Mouse (Mus musculus) right cerebral cortex, postnatal 36 days (tissue): ENCODE results near the gene Rab44.
"Not testable (repeated sequence)": the region's sequence is repeated elsewhere in the genome, so short reads cannot be mapped to it uniquely, and the experiment has no call there.

Experiments used
- DNase-seq, 2 experiments: peaks; one replicate each; pipeline ENCODE4 v3.0.0; 2022; ENCODE audit warnings: low spot score in 2 of 2, mixed read lengths in 1 of 2

Gene Rab44

DNA sequence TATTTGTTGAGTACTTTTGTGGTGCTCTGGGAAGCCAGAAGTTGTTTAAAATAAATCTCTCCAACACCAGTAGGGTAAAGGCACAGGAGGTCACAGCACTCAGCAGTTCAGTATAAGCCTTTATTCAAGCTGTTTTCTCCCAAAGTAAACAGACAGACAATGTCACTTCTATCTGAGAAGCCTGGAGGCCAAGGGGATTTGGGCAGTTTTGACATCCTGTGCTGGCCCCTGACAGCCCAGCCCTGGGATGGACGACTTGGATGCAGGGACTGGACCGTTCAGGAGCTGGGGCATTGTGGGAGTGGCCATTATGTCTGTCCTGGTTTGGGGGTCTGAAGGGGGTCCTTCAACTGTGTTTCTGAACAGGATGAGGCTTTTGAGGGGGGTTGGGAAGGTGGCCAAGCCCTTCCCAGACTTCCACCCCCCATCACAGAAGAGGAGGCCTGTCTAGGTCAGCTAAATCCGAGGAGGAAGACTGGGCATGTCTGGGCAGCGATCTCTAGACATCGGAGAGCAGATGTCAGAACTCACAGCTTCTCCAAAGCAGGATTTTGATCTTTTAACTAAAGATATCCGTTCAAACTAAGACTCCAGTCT, 22.5 kb upstream of the Rab44 start:
- no peak for DNase-seq

DNA sequence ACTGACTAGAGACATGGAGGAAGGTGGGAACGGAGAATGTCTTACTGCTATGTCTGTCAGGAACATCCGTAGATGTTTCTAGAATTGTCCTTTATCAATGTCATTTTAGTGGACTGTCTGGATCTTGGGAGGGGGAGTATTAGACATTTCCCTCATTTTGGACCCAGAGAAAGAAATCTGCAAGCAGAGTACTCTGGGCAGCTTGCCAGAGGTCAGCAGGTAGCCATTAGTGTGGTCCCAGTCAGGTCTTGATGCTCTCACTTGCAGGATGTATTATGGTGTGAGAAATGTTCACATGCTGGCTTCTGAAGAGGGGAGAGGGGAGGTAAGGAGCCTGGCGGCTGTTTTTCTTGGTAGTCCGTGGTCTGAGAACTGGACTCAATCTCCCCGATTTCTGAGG, 21.4 kb upstream of the Rab44 start:
- no peak for DNase-seq

- DNase-seq: peak; percentile 67 to 76
These were observed 20.6 kb upstream of the Rab44 start for GRCm38 (mm10) chr17:29093110-29093952.

- DNase-seq: no peak
These were observed 20.0 kb upstream of the Rab44 start for GRCm38 (mm10) chr17:29093961-29094309.

DNA sequence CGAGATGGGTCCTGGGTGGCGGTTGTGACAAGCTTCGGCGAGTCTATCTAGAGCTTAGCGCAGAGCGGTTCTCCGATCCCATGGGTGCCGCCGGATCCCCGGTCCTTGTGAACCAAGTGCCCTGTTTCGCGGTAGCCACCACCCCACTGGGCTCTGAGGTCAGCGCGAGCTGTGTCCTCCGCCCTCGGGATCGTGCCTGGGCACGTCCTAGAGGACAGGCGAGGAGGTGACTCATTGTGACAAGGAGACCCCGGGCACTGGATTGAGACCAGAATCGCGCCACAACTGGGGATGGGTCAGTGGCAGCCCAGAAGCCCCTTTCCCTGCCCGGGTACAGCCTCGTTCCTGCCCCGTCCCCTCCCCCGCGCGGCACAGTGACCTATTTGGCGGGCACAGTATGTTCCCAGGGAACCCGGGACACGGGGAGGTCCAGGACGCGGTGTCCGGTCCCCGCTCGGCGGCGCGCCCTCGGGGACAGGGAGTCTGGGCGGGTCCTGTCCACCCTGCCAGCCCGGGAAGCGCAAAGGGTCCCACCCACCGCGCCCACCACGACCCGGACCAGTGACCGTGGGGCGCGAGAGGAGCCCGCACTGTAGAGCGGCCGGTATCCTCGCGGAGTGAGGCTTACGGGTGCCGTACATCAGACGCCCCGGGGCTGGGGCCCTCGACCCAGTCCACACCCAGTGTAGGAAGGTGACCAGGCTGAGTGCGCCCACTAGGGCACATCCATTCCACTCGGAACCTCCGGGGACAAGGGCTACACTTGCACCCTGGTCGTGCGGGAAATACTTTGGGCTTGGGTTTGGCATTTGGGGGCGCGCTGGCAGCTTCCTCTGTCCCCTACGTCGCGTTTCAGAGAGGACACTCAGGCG, 19.4 kb upstream of the Rab44 start:
- peak; percentile 25 to 30 for DNase-seq

GRCm38 (mm10) chr17:29095201-29095733, 18.7 kb upstream of the Rab44 start:
- DNase-seq: peak; percentile 96 to 97

- DNase-seq: no peak
These were observed 17.7 kb upstream of the Rab44 start for GRCm38 (mm10) chr17:29096245-29096644.

- DNase-seq: no peak
These were observed 16.9 kb upstream of the Rab44 start for GRCm38 (mm10) chr17:29096851-29097561.

DNA sequence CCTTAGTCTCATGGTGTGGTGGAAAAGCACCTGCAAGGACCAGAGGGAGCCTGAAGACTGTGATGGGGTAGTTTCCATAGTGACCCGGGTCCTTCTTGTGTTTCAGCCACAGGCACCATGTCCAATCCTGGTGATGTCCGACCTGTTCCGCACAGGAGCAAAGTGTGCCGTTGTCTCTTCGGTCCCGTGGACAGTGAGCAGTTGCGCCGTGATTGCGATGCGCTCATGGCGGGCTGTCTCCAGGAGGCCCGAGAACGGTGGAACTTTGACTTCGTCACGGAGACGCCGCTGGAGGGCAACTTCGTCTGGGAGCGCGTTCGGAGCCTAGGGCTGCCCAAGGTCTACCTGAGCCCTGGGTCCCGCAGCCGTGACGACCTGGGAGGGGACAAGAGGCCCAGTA, 15.7 kb upstream of the Rab44 start:
- DNase-seq: no peak

DNA sequence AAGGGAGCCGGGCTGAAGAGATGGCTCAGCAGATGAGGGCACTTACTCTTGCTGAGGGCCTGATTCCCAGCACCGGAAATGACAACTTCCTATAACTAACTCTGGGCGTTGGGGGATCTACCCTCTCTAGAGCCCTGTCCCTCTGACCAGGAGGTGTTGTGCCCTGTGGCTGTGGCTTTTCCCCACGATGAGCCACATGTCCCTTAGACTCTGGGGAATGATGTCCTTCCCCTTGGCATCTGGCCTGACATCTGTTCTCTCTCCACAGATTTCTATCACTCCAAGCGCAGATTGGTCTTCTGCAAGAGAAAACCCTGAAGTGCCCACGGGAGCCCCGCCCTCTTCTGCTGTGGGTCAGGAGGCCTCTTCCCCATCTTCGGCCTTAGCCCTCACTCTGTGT, 14.9 kb upstream of the Rab44 start:
- DNase-seq: no peak

DNA sequence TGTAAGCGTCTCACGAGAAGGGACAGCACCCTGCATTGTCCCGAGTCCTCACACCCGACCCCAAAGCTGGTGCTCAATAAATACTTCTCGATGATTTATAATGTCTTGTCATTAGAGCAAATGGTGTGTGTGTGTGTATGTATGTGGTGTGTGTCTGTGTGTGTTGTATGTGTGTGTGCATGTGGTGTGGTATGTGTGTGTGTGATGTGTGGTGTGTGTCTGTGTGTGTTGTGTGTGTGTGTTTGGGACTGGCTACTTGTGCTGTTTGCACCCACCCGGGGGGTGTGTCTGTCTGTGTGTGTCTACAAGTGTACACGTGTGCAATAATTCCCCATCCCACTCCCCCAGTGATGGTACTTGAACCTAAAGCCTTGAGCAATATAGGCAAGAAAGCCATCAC, 13.3 kb upstream of the Rab44 start:
- DNase-seq: no peak

GRCm38 (mm10) chr17:29110356-29110755, 3.6 kb upstream of the Rab44 start:
- DNase-seq: not testable (repeated sequence)

- DNase-seq: no peak
These were observed 2.6 kb upstream of the Rab44 start for GRCm38 (mm10) chr17:29111332-29111731.

DNA sequence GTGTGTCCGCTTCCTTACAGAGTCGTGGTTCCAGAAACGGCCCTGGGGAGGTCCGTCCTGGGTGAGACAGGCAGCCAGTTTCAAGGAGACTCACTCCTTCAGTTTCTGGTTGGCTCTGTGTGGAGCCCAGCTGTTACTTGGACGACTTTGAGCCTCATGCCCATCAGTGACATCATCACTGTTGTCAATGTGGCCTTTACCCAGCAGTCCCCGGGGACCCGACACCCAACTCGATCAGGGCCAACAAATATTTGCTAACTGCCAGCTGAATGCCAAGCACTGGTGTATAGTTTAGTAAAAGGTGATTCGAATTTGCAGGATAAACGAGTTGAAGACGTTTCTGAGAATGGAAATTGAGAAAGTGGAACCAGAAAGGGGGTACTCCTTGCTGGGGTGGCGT, 2.1 kb downstream of the Rab44 start:
- DNase-seq: no peak

DNA sequence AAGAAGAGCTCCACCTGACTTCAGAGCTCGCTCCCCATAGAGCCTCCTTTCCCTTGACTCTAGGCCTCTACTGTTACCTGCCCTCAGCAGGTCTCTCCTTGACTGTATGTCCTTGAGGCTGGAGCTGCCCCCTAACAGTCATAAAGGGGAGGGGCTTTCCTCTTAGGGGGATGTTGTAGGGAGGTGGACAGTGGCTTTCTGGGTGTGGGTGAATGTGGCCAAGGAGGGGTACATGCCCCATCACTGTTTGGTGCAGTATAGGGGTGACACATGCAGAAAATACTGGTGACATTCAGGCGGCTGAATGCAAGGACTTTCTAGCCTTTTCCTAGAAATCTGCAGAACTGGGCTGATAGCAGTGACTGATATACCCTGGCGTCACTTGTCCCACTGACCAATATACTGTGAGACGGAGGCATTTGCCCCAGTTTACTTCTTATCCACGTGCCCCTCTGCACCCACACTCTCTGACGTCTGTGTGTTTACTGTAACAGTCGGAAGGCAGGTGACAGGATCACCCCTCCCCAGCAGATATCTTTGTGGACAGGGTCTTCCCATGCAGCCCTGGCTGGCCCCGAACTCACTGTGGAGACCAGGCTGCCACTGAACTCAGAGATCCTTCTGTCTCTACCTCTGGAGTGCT, 3.2 kb downstream of the Rab44 start:
- no peak for DNase-seq

DNA sequence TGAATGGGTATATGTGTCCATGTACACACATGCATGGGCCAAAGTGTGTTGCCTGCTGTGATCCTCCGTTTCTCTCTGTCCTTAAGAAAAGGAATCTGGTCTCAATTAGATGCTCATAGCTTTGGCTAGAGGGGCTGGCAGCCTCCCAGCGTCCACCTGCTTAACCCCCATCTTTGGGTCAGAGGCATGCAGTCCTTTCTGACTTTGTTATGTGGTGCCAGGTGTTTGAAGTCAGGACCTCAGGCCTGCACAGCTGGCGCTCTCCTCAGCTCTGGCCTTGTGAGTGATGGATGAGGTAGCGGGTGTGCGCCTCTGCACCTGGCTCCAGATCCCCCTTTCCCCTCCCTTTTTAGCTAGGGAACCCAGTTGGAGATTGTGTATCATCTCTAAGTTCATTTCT, 4.1 kb downstream of the Rab44 start:
- DNase-seq: no peak

GRCm38 (mm10) chr17:29120666-29121065, 6.7 kb downstream of the Rab44 start:
- no peak for DNase-seq

DNA sequence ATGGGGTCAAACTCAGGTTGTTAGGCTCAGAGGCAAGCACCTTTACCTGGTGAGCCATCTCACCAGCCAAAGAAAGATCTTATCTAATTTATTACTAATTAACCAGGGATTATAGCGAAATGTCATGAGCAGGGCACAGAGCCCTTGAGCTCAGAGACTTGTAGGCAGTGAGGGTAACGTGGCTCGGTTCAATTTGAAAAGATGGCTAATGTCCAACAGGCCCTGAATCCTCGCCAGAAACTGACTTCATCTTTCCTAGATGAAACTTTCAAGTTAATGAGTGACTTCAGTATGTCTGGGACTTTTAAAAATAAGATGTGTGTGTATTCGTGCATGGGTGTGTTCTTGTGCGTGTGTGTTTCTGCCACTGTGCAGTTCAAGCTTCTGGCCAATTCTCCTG, 8.9 kb downstream of the Rab44 start:
- DNase-seq: no peak

DNA sequence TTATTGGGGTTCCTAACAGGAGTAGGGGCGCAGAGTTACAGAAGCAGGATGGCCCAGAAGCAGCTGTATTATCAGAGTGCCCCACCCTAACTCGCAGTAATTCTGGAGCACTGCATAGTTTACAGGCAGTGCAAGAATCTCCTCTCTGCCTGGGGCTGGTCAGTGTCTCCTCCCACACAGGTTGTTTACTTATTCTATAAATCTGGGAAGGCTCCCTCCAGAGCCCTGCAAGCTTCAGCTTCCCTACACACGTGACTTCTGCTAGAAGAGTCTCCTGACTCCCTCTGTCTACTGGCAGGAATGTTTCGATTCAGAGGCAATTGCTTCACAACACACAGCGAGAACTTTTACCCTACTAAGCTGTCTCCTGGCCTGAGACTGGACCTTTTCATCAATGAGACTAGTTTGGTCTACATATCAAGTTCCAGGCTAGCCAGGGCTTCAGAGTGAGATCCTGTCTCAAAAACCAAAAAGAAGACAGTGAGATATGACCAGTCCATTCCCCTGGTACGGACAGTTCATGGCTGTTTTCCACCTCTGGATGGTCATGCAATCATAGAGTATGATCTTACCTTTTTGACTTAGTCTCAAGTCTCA, 9.7 kb downstream of the Rab44 start:
- no peak for DNase-seq

- DNase-seq: no peak
These were observed 12.6 kb downstream of the Rab44 start for GRCm38 (mm10) chr17:29126561-29126960.

- no peak for DNase-seq
These were observed 15.4 kb downstream of the Rab44 start for GRCm38 (mm10) chr17:29129341-29129740.
